Mouse (Mus musculus) layer of hippocampus, adult 8-10 months (tissue): ENCODE results near the gene Rbm38. TPM values are rescaled to one million over a fixed set of nuclear protein-coding genes. Genes with fewer than 3 reads are reported as not detected.

Experiments
- DNase-seq, 2 experiments: peaks; one replicate each; pipeline ENCODE4 v3.0.0; 2022; ENCODE audit warnings: low spot score in 2 of 2
- total RNA-seq, 4 experiments: library from RNA; stranded (reverse); gene quantifications; 2 replicates each; pipeline ENCODE4 v1.2.4; 2022

Rbm38 gene
- total RNA-seq, 4 experiments from 2014 or later: 3.1 to 6.3 (median 4.6) TPM

- DNase-seq: no peak
Measured at GRCm38 (mm10) chr2:173014741-173015287, 5.5 kb upstream of the Rbm38 start.

GRCm38 (mm10) chr2:173017940-173018339 lies 2.4 kb upstream of the Rbm38 start:
- no peak for DNase-seq

DNA sequence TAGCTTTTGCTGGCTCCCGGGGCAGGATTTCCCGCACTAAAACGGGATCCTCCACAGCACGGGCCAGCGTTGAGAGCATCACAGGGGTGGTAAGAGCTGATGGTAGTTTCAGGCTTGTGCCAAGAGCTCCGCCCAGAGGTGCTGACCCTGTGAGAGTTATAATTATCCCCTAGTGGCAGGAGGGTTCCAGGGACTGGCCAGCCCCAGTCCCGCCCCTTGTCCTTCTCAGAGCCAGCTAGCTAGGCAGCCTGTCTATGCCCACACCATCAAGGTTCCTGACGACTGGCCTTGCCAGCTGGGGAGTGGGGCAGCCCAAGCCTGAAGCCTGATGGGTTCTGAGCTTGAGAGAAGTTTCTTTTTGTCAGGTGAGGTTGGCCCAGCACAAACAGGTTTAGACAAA lies 1.7 kb upstream of the Rbm38 start:
- no peak for DNase-seq

- DNase-seq: no peak
Measured at GRCm38 (mm10) chr2:173019322-173019721, 976 bp upstream of the Rbm38 start.

- DNase-seq: peak; percentile 76 to 77
Measured at GRCm38 (mm10) chr2:173019790-173020189, 508 bp upstream of the Rbm38 start.

DNA sequence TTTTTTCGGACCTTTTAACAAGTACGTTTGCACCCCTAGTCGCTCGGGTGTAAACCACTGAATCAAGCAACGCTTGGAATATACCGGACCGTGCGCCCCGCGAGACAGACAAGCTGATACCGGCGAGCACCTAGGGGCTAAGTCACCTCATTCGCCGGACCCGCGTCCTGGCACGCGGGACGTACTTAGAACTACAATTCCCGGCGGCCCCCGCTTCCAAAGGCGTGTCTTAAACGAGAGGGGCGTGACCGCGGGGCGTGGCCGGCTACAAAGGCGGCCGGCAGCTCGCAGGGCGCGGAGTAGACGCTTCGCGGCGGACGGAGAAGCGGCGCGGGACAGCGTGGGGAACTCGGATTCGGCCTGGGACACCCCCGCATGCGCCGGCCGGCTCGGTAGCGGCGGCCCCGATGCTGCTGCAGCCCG lies 1.3 kb downstream of the Rbm38 start:
- DNase-seq: peak; percentile 81 to 89

GRCm38 (mm10) chr2:173022056-173022681 lies 1.9 kb downstream of the Rbm38 start:
- DNase-seq: no peak

DNA sequence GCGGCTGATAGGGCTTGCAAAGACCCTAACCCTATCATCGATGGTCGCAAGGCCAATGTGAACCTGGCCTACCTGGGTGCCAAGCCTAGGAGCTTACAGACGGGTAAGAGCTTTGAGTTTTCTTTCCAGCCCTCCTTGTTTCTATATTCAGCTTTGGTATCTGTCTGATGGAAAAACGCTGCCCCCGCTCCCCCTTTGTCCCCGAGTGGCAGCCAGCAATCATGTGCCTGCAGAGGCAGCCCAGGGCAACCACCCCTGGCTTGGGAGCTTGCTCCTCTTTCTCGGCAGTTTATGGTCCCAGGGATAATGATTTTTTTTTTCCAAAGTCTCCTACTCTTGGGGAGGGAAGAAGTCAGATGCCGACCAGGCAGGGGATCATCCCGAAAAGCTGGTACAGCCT lies 2.5 kb downstream of the Rbm38 start:
- DNase-seq: no peak

GRCm38 (mm10) chr2:173023371-173023851 lies 3.1 kb downstream of the Rbm38 start:
- no peak for DNase-seq

- DNase-seq: no peak
Measured at GRCm38 (mm10) chr2:173023966-173024365, 3.7 kb downstream of the Rbm38 start.

GRCm38 (mm10) chr2:173024392-173024791 lies 4.1 kb downstream of the Rbm38 start:
- no peak for DNase-seq

GRCm38 (mm10) chr2:173024938-173025337 lies 4.6 kb downstream of the Rbm38 start:
- no peak for DNase-seq

DNA sequence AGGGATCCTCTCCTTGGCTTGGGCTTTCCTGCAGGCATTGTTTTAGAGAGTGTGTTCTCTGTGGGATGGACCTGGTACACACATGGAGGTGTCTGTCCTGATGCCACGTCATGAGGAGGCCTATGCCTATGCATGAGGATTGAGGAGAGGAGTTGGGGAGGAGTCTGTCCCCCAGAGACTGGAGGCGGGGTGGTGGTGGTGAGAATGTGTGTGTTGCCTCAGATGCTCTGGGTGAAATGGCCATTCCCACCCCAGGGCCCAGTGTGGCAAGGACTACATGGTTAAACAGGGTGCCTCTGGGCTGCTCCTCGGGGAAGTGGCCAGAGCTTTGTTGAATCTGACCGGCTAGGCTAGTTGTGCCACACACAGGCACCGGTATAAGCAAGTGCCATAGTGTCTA lies 6.0 kb downstream of the Rbm38 start:
- no peak for DNase-seq

DNA sequence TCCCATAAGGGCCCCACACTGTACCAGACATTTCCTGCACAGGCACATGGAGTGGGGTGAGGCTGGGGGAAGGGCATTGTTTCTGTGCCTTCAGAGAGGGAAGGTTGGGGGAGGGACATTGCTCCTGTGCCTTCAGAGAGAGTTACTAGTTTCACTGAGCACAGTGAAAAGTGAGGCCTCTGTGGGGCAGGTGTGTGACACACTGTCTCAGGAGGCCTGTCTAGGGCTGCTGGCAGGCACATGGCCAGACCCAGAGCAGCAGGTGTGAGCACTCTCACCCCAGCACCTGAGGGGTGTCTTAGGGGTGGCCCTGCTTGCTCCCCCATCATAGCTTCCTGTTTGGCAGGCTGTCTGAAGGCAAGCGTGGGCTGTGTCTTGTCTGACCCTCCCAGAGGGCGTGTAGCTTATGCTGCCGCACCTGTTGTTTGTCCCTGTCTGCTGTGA lies 6.4 kb downstream of the Rbm38 start:
- no peak for DNase-seq

GRCm38 (mm10) chr2:173027169-173027823 lies 7.0 kb downstream of the Rbm38 start:
- DNase-seq: no peak

DNA sequence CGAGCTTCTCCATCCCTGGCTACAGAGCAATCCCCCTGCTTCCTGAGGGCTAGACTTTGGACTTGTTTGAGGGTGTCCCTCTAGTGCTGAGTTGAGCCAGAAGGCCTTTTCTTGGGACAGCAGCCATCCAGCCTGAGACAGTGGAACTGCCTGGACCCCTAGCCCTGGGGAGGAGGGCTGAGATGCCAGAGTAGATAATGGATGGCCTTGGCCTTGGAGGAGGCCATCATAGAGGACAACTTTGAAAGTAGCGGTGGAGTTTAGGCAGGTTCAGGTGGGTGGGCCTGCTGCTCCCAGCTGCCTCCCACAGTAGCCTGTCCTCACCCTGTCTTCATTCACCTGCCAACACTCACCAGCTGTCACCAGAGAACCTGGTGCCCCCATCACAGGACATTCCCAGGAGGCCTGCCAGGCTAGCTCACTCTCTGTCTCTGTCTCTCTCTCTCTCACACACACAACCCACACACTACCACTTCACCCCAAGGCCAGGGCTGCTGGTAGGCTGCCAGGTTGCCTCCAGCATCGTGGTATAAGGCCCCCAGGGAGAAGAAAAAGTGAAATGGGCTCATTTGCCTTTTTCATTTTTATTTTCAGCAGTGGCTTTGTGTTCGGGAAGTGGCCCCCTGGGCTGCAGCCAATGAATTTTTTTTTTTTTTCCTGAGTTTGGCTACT lies 7.7 kb downstream of the Rbm38 start:
- no peak for DNase-seq

GRCm38 (mm10) chr2:173028508-173029031 lies 8.3 kb downstream of the Rbm38 start:
- DNase-seq: no peak

GRCm38 (mm10) chr2:173030591-173031338 lies 10.5 kb downstream of the Rbm38 start:
- DNase-seq: no peak

DNA sequence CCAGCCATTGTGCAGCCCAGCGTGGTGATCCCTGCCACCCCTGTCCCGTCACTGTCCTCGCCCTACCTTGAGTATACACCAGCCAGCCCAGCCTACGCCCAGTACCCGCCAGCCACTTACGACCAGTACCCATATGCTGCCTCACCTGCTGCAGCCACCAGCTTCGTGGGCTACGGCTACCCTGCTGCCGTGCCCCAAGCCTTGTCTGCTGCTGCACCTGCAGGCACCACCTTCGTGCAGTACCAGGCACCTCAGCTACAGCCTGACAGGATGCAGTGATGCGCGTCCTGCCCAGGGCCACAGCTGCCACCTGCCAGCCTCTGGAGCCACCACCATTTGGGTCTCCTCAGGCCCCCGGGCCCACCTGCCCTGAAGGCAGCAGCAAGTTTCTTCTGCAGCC lies 13.2 kb downstream of the Rbm38 start:
- DNase-seq: no peak

- no peak for DNase-seq
Measured at GRCm38 (mm10) chr2:173034998-173035397, 14.7 kb downstream of the Rbm38 start.

DNA sequence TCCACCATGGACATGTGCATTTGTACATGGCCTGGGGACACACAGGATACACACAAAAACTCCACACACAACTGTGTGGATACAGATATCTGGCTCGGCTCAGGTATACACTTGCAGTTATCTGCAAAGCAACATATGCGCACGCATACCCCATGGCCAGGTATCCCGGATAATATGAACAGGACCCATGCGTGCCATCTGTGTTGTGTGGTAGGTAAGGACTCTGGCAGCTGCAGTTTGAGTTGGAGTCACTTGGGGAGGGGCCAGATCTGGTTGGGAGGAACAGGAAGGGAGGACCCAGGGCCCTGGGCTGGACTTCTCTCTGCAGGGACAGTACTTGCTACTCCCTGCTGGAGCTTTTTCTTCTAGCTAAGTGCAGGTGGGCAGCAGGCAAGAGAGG lies 15.4 kb downstream of the Rbm38 start:
- DNase-seq: no peak
